Mouse (Mus musculus) liver, embryonic 14.5 days (tissue): Measurements from ENCODE around the gene Sirt4.

Experiments used
- CTCF ChIP-seq: IDR thresholded peaks from 2 replicates; pipeline ENCODE4 v1.5.1; 2016; ENCODE audit warnings: antibody characterized with exemption, low read depth, control low read depth
- EP300 ChIP-seq: IDR thresholded peaks from 2 replicates; pipeline ENCODE4 v1.6.1; 2016; ENCODE audit warnings: antibody characterized with exemption, low read depth

GRCm38 (mm10) chr5:115507267-115507980 is 22.9 kb upstream of the Sirt4 start:
- TF ChIP-seq CTCF: no peak
- no peak for TF ChIP-seq EP300
